Mouse (Mus musculus) frontal cortex, adult (tissue): ENCODE measurements at regions not wholly inside any gene's neighbourhood (a gene's known extent, or its start where the extent isn't known, plus 50 kb on each side); places are given as distances from the start of the nearest gene placed in this dataset.

Source experiments
- ATAC-seq: cut with Nextera tagmentation; 2 replicates; pipeline ENCODE4 v1.9.2; 2017; ENCODE audit warnings: mild to moderate bottlenecking, moderate library complexity, mixed read lengths; ENCODE audit not compliant: low TSS enrichment

DNA sequence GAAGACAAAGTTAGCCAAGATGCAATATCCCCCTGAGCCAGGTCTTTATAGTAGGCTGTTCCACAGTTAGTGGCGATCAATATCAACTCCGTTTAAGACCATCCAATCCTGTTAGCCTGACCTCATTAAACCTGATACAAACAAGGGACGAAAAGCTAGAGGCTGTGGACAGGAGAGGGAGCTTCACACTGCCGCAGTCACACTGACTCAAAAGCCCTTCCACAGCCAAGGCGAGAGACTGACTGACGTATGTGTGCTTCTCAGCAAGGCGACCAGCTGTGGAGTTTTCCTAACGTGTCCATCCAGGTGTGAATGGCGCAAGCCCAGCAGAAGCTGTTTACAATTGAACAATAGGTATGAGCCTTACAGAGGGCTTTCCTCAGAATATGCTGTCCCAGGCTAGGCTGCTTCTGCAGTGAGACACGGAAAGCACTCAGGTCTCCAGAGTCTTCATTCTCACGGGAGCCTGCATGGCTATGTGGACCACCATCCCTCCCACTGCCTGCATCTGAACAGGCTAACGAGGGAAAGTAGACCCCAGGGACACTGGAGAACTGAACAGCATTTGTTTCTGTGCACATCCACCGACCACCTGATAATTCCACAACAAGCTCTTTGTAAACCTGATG lies 224.7 kb upstream of the Pgrmc2 start:
- ATAC-seq = no peak

DNA sequence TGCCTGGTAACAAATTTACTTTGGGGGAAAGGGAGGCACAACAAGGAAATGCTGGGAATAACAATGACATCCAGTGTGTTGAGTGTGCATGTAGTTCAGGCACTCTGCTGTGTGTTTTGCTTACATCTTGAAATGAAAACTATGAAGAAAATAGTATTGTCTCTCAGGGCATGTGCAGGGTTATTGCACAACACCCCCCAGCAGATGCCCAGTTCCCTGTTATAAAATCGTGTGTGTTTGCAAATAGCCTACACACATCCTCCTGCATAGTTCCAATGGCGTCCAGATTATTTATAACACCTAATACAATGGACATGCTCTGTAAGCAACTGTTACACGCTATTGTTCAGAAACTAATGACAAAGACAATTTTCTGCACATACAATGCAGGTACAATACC lies 220.0 kb upstream of the Pgrmc2 start:
- no peak for ATAC-seq

DNA sequence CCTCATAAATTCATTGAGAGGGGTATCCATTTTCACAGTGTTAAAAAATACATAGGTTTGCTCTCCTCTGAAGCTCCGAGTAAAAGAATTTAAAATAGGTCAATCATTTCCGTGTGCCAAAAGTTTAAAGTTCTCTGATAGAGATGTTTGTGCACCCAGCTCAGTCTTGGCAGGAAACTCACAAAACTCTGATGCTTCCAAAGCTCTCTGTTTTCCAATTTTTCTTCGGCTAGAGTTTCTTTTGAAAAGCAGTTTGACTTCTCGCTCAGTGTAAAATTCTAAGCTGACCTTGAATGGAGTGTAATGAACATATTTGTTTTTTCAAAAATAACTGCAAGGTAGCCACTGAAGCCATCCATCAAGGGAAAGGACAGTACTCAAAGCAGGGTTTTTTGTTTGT lies 215.9 kb upstream of the Pgrmc2 start:
- no peak for ATAC-seq

DNA sequence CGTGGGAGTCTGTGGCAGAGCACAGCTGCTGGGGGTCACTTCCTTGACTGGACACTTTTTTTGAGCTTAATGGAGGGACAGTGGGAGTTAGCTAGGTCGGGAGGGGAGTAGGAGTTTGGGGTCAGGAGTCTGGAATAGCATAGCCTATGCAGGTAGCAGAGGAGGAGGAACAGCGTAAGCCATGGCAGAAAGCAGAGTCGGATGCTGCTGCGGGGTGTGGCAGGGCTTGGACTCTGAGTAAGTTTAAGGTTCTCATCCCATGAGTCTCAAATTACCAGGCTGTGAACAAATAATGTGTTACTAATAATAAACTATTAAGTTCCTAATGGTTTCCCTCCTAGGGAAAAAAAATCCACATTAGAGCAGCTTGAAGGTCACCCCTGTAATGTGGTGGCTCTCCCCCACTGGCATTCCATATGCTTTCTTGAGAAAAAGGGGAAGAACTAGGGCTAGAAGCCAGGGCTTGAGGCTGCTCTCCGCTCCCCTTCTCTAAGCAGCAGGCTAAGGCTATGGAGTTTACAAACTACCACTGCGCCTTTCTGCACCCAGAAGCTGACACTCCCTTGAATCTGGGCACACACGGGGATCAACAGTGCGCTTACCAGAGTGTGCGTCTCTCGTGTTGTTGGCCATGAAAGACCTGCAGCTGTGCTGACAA lies 213.4 kb upstream of the Pgrmc2 start:
- no peak for ATAC-seq

DNA sequence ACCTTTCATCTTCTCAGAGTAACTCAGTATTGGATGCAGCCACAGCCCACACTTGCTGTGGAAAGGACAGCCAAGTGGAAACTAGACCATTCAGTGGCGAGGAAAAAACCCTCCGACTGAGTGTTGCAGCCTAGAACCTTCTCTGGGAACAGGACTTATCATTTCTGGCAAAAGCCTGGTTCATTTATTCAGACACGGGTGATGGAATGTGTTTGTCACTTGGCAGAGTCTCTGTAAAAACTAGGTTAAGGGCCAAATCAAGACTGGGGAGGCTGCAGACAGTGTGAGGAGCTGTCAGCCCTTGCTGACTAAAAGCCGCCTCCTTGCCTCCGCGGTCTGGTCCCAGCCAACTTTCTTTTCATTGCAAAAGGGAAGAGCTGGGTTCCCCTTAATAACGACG lies 212.3 kb upstream of the Pgrmc2 start:
- peak; percentile 81 for ATAC-seq

DNA sequence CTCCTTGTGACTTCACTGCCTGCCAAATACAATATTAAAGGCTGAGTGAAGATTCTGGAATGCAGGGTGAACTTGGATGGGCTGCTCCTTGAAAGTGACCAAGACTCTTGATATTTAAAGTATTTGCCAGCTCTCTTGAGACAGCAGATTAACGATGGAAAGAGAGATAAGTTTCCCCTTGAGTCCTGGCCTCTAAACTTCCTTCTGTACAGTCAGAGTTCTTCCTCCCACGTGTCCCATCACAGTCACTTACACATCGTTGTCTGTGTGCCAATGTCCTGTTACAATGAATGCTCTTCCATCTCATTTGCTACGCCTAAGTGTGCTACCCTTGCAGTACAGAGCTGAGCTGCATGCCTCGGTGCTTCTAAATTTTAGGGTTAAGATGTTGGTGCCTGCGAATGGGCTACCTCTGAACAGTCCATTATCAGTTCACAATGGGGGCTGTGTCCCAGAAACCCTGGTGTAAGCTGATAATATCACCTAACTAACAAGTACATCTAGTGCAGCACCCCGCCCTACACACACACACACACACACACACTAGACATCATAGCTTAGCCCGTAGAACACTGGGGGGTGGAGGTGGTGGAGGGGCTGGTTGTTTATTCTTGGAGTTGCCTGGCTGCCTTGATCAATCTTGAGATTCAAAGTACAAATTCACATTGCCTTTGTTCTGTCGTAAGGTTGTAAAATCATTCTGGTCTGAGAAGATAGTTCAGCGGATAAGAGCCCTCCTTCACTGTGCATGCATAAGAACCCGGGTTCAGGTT lies 207.9 kb upstream of the Pgrmc2 start:
- ATAC-seq = no peak

DNA sequence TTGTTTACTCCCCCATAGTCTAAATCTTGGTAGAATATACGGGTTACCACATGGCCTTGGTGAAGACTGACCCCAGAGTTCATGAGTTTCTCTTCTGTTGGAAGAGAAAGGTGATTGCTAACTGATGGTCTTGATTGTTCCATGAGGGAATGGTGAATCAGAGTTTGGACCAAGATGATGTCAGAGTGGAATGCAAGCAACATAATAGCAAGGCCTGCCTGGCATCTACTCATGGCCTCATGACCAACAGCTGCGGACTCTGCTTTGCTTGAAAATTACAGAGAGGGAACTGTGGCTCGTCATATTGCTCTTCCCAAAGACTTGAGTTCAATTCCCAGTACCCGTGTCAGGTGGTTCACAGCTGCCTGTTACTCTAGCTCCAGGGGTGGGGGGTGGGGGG lies 205.9 kb upstream of the Pgrmc2 start:
- no peak for ATAC-seq

DNA sequence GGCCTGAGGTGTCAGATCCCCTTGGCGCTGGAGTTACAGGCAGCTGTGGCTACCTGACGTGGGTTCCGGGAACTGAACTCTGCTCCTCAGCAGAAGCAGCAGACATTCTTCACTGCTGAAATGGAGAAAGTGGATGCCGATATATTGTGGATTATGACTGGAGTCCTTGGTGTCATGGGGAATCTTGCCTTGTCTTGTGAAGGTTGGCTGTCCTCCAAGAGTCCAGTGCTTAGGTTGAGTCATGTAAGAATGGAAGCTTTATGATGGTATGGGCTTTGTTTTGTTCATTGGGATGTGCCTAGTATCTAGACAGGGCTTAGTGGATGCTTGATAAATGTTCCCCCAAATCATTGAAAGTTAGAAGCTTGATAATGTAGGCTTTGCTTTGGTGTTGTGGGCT lies 205.2 kb upstream of the Pgrmc2 start:
- ATAC-seq = no peak

DNA sequence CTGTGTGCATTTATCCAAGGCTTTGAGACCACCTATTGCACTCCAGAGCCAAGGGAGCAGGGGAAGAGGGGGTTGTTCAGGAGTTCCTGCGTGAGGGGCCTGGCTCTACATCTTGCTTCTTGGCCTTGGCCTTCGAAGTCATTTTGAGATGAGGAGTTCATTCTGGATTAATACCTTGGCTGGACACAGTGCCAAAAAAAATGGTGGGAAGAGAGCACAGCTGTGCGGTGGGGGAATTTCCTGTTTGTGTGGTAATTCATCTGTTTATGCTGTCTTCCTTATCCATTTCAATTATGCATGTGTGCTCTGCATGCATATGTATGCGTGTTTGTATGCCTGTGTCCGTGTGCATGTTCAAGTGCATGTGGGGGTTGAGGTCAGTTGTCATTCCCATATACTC lies 202.5 kb upstream of the Pgrmc2 start:
- ATAC-seq = no peak

DNA sequence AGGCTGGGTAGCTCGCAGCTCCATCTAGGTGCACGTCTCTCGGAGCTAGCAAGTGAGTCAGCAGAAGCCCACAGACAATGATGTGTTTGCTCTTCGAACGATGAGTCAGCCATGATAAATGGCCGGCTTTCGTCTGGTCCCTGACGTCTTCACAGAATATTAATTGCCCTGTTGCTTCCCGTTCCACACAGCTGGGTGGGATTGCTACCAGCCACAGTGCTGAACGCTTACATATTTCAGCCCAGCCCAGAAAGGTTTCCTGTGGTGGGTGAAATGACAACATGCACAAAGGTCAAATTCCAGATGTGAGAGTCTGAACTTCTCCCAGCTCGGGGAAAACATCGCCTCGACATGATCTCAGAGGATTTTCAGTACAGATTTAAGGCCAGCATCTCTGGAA lies 202.1 kb upstream of the Pgrmc2 start:
- ATAC-seq = peak; percentile 86

DNA sequence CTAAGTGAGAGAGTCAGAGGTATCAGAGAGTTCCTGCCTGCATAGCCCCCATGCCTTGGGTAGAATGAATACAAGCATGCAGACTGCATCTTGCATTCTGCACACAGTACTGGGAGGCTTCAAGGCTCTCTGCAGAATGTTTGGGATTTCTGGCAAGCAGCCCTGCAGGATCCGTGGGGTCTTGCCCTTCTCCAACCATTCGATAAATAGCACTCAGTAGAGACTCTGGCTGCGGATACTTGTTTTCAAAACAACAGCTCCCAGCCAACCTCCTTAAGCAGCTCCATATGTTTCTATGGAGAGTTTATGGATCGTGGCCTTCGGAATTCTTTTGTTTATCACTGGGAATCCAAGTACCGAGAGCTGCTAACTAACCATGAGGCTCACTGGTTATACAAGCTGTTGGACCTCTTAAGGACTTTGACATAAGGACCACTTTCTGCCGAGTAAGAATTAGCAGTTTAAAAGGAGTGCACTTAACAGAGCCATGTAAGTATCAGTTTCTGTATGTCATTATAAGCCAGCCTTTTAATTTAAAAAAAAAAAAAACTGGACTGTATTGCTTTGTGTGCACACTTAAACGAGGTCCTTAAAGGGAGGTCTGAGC lies 199.7 kb upstream of the Pgrmc2 start:
- no peak for ATAC-seq

DNA sequence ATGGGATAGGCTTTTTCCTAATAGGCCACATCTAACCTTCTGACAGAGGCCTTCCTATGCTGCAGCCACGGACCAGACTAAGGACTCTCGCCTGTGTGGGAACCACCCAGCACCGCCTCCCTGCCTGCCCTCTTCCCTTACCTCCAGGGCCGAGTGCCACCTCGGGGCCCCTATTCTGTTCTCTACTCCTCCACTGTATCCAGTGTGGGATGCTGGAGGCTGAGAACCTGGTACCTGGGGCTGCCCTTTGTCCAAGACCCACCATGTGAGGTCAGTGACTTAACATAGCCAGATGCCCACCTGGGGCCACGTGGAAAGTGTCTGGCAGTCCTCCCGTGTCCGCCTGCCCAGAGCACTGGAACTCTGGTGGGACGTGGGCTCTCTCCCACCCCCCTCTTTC lies 193.2 kb upstream of the Pgrmc2 start:
- no peak for ATAC-seq

DNA sequence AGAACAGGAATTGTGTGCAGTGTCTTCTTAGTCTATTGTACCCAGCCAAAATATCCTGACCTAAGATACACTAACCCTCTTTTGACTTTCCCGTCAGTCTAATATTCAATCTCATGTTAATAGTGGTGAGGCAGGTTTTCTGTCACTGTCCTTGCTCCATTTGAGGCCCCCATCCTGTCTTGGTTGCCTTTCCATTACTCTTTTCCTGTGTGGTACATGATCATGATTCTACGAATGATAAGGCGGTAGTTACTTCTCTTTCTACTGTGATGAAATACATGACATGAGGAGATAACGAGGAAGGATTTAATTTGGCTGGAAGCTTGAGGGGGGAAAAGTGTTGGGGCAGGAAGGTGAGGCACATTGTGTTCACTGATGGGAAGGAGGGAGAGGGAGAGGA lies 185.7 kb upstream of the Pgrmc2 start:
- ATAC-seq = no peak

DNA sequence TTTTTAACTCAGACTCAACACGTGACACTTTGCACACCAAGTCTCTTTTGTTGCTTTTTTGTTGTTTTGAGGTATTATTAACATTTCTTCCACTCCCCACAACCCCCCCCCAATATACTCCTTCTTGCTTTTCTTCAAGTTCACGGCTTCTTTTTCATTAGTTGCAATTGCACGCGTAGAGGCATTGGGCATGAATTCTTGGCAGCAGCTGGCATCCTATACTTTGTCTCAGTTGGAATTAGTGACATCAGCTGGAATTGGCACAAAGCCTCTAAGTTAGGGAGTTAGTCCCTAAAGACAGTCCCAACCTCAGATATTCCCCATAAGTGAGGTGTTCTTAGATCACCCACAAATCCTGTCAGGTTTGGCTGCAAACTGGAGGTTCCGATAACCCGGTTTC lies 183.4 kb upstream of the Pgrmc2 start:
- no peak for ATAC-seq

DNA sequence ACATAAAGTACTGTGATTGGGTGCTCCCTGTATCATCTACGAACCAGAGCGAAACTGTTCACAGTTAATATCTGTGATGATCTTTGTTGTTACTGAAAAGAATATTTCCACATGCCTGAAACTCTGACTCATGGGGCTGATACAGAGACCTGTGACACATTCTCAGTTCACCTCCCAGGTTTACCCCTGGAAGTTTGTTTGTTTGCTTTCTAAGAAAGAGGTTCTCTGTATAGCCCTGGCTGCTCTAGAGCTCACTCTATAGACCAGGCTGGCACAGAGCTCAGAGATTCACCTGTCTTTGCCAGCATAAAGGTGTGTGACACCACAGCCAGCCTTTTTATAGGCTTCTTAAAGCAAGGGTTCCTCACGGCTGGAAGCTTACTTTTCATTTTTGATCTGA lies 182.6 kb upstream of the Pgrmc2 start:
- no peak for ATAC-seq

DNA sequence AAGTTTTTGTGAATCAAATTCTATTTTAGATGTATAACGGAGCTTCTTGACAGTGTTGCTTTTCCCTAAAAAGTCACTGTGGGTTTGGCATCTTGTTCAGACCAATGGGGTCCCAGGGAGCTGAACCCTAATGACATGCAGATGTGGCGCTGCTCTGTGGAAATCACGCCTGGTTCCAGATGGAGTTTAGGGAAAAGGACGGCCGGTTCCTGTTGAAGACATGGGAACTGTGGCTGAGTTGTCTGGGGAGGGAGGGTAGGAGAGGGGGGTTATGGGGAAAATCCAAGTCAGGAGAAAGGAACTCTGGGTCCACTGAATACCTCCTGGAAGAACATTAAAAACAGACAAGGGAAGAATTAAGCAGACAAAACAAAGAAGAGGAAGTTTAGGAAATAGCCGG lies 175.4 kb upstream of the Pgrmc2 start:
- ATAC-seq = no peak

DNA sequence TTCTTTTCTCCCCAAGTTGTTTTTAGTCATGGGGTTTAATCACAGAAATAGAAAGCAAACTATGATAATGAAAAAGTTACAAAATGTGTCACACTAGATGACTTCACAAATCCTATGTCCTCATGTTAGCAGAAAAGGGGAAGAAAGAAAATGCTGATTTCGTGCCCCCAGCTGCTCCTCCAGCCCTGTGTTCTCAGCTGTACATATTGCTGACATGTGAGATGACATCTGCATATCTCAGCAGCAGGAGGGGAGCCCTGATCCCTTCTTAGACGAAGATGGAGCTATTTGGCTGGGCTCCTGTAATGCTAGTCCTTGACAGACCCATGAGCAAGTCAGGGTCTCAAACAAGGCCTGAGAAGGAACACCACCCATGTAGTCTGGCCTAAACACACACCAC lies 162.1 kb upstream of the Pgrmc2 start:
- no peak for ATAC-seq

DNA sequence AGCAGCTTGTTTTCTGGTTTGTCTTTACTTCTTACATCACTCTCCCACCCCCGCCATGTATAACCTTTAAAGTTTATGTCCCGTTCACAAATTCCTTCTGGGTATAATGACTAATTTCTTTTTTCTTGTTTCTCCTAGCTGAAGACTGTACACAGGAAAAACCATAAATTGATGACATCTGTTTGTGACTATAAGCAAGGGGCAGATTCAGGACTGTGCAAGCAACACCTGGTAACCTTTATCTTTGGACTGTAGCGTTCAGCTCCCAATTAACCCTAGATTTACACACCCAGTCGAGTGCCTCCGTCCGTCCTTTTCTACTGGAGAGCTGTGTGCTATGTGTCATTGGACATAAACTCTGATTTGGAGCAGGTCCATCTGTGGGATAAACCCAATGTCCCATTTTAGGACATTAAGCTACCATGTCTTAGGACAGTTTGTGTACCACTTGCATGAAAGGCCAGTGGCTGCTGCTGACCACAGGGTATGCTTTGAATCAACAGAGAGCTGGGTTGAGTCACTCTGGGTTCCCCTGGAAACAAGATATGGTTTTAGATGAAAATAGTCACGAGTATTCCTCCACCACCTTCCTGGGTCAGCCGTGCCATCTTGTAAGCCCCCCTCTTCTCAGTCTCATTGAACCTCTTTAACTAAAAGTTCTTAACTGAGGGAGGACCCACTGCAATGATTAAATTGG lies 159.2 kb upstream of the Pgrmc2 start:
- no peak for ATAC-seq

DNA sequence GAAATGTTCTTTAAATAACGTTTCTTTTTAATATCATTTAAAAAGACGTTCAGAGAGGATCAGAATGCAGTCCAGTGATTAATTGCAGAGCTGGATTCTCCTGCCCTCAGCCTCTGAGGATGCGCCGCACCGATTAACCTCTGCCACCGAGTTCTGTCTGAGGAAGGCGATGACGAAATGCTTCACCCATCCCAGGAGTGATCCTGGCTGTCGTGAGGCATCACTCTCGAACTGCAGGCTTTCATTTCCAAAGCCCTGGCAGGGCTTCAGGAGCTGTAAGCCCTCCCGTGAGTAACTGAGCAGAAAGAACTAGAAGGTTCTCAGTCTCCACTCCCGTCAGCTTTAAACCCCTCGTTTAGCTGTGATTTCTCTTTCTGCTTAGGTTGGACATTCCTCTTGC lies 157.0 kb upstream of the Pgrmc2 start:
- ATAC-seq = no peak

DNA sequence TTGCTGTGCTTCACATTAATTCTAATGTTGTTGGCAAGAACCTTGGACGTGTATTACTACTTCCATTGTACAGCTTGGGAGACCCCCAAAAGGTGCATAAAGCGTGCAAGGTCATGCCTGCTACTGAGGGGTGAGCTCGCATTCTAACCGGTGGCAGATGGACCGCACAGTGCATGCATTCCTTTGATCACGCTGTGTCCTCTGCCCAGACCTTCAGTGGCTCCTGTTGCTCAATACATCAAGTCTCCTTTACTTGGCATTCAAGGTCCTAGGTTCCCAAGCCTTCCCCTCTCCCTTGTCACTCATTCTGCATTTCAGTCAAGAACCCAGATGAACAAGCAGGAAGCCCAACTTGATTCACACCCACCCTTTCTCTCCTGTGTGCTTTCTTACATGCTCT lies 156.4 kb upstream of the Pgrmc2 start:
- ATAC-seq = no peak

DNA sequence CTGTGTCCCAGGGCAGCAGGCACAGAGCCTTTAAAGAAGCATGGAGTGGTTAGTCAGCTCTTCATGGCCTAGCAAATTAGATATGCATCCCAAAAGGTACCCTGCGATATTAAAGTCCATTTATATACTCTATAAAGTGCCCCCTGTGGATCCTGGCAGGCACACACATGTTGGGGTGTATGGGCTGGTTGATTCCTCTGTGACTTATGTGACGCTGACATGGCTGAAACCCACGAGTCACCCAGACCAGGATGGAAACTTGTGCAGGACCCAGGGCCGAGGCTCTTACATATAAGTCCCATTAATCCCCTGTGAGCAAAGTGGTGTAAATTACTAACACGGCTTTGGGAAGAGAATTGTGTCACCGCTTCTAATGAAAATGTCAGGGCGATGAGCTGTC lies 155.2 kb upstream of the Pgrmc2 start:
- ATAC-seq = no peak

DNA sequence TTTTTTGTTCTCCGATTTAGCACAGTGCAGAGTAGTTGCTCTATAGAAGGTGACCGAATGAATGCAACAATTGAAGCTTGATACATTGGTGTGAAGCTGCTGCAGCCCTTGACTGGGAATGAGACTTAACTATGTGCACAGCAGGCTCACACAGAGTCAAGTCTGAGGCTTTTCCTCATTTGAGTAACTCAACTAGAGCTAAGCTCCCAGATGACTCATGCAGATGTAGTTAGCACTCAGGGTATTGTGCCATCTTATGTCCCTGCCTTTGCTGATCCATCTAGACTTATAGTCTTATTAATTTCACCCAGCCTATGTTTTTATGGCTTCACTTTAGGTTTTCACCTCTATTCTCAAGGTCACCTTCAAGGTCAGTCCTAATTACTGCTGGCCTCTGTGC lies 152.8 kb upstream of the Pgrmc2 start:
- ATAC-seq = peak; percentile 69; the same call in 1 of the 2 replicates
